Mouse (Mus musculus) liver, embryonic 15.5 days (tissue): Measurements from ENCODE around the gene Gclm. TPM values are rescaled to one million over a fixed set of nuclear protein-coding genes. Genes with fewer than 3 reads are reported as not detected.

Experiments
- ATAC-seq: fragments of 200-750 bp; cut with Nextera tagmentation; 2 replicates; pipeline ENCODE4 v1.8.0; 2017; ENCODE audit warnings: moderate number of reproducible peaks, mild to moderate bottlenecking, moderate library complexity; ENCODE audit not compliant: insufficient read depth
- H3K27ac ChIP-seq: fragments of 300-500 bp; sonication (generic); replicated peaks from 2 replicates; pipeline ENCODE4 v1.5.1; 2015; ENCODE audit warnings: mild to moderate bottlenecking, inconsistent platforms
- H3K27me3 ChIP-seq: fragments of 300-500 bp; sonication (generic); 2 replicates; pipeline ENCODE4 v1.6.1; 2015; ENCODE audit warnings: mild to moderate bottlenecking, inconsistent platforms
- H3K36me3 ChIP-seq: fragments of 300-500 bp; sonication (generic); replicated peaks from 2 replicates; pipeline ENCODE4 v1.6.1; 2015; ENCODE audit warnings: moderate library complexity, mild to moderate bottlenecking, inconsistent platforms
- H3K4me1 ChIP-seq: fragments of 300-500 bp; sonication (generic); replicated peaks from 2 replicates; pipeline ENCODE4 v1.6.1; 2015; ENCODE audit warnings: inconsistent platforms
- H3K4me2 ChIP-seq: fragments of 300-500 bp; sonication (generic); 2 replicates; pipeline ENCODE4 v1.6.1; 2015; ENCODE audit warnings: moderate library complexity, mild to moderate bottlenecking, inconsistent platforms
- H3K4me3 ChIP-seq: fragments of 300-500 bp; sonication (generic); replicated peaks from 2 replicates; pipeline ENCODE4 v1.5.1; 2015; ENCODE audit warnings: mild to moderate bottlenecking, inconsistent platforms
- H3K9ac ChIP-seq: fragments of 300-500 bp; sonication (generic); 2 replicates; pipeline ENCODE4 v1.6.1; 2015; ENCODE audit warnings: moderate library complexity, mild to moderate bottlenecking, inconsistent platforms
- H3K9me3 ChIP-seq: fragments of 300-500 bp; sonication (generic); replicated peaks from 2 replicates; pipeline ENCODE4 v1.6.1; 2016; ENCODE audit warnings: inconsistent platforms
- WGBS: fragments of 180-500 bp; shearing (Covaris S2); methylation state at CpG from one replicate; pipeline ENCODE4 v1.1.7; 2015; ENCODE audit warnings: mixed read lengths; ENCODE audit not compliant: insufficient replicate concordance; 5-methylcytosine and 5-hydroxymethylcytosine counted together
- microRNA counts: library from miRNA; unstranded; fragments of <30 nt; microRNA quantifications from one replicate; lab custom pipeline; 2016
- microRNA-seq: library from miRNA; unstranded; fragments of <30 nt; microRNA quantifications from one replicate; pipeline ENCODE4, GENCODE M21; 2016
- polyA plus RNA-seq: library from polyadenylated mRNA; unstranded; fragments of >200 nt; fragmentation: Nextera tagmentation; extraction: Ambion mirVana; gene quantifications from 2 replicates; pipeline ENCODE4 v1.2.1, GENCODE M21; 2015

The Gclm gene
- polyA plus RNA-seq, 1 experiment from 2014 or later: 427 TPM

GRCm38 (mm10) chr3:122316621-122317020, 71.3 kb downstream of the Gclm start:
- Histone ChIP-seq H3K4me3 (no peak overlapping the region), H3K9ac (no peak overlapping the region), H3K4me1 (peaks cover 10% of the 10 kb centered on the region; the same call in 1 of the 2 replicates), H3K36me3 (no peaks in the 10 kb centered on the region), H3K4me2 (0 out of 2 replicates have a peak overlapping the region, but pooled peaks have one; percentile 8), H3K27ac (no peak overlapping the region), H3K27me3 (no peaks in the 10 kb centered on the region), H3K9me3 (no peaks in the 10 kb centered on the region)
- WGBS: 29% methylated on average over 11 of the region's 11 CpGs
- ATAC-seq: no peak

GRCm38 (mm10) chr3:122317339-122317738, 72.0 kb downstream of the Gclm start:
- no peak for ATAC-seq
- H3K9ac ChIP-seq: no peak overlapping the region
- no peaks in the 10 kb centered on the region for H3K9me3 ChIP-seq
- H3K27ac ChIP-seq: no peak overlapping the region
- H3K4me3 ChIP-seq: no peak overlapping the region
- peaks cover 10% of the 10 kb centered on the region; the same call in 1 of the 2 replicates for H3K4me1 ChIP-seq
- no peaks in the 10 kb centered on the region for H3K27me3 ChIP-seq
- no peak overlapping the region for H3K4me2 ChIP-seq
- no peaks in the 10 kb centered on the region for H3K36me3 ChIP-seq
- WGBS: 78% methylated on average over 6 of the region's 6 CpGs

MicroRNA genes within 50 kb of the gene (microRNA counts, 519-probe panel; counts per million panel counts)
- microRNA mmu-miR-760 (lab: Ali Mortazavi, UCI): 1,861 counts per million, percentile 17 among the panel's probes with 10 or more counts

Small RNAs within 50 kb of the gene (microRNA-seq; reads per million reads assigned to microRNA genes)
- gene Gm22903: not detected
- gene Mir760: 6.6 reads per million, percentile 22 among the genes with 10 or more reads in this experiment

Other genes starting within 250 kb of the Gclm start
- gene Abca4, start 201.1 kb upstream of the Gclm start, polyA plus RNA-seq: 0.26 and 0.31 TPM in 2 replicates
- gene Dnttip2, start 28.8 kb downstream of the Gclm start, polyA plus RNA-seq: 25.6 and 29.8 TPM in 2 replicates
- 5.2 and 6.1 TPM in 2 replicates for gene Bcar3, start 48.6 kb downstream of the Gclm start, polyA plus RNA-seq